Mouse (Mus musculus): ENCODE measurements around the gene Gm2115. TPM values are rescaled to one million over a fixed set of nuclear protein-coding genes. Genes with fewer than 3 reads are reported as not detected.

Gm2115 gene
- polyA plus RNA-seq, 1 experiment, result 0.51 TPM

GRCm38 (mm10) chr7:84596633-84597032 lies 67.9 kb downstream of the Gm2115 start:
- no peak for TF ChIP-seq EP300 (IDR thresholded peaks at IDR 0.05; ENCODE audit: insufficient read depth, low read depth, low read length)
- no peak for TF ChIP-seq POLR2A (IDR thresholded peaks at IDR 0.05; ENCODE audit: insufficient read depth, low read length)
- TF ChIP-seq CTCF (IDR thresholded peaks at IDR 0.05; ENCODE audit: low read depth, low read length), result no peak
- H3K4me3 ChIP-seq (ENCODE audit: low read depth, low read length), result no peak overlapping the region

GRCm38 (mm10) chr7:84600631-84601030 lies 71.9 kb downstream of the Gm2115 start:
- no peak overlapping the region for H3K4me3 ChIP-seq (ENCODE audit: low read depth, low read length)
- H3K9me3 ChIP-seq (replicated peaks; ENCODE audit: control insufficient read depth, insufficient read depth, low read length, poor library complexity, severe bottlenecking), result no peaks in the 10 kb centered on the region
- no peak overlapping the region for H3K27ac ChIP-seq (ENCODE audit: insufficient read depth, low read length)
- H3K4me1 ChIP-seq (ENCODE audit: control insufficient read depth, insufficient read depth, low read length), result no peaks in the 10 kb centered on the region
- TF ChIP-seq EP300 (IDR thresholded peaks at IDR 0.05; ENCODE audit: insufficient read depth, low read depth, low read length), result no peak
- TF ChIP-seq CTCF (IDR thresholded peaks at IDR 0.05; ENCODE audit: low read depth, low read length), result no peak
- TF ChIP-seq POLR2A (IDR thresholded peaks at IDR 0.05; ENCODE audit: insufficient read depth, low read length), result no peak
- H3K27me3 ChIP-seq (ENCODE audit: control insufficient read depth, insufficient read depth, low read length, poor library complexity, severe bottlenecking), result no peaks in the 10 kb centered on the region
- no peaks in the 10 kb centered on the region for H3K36me3 ChIP-seq (ENCODE audit: control insufficient read depth, insufficient read depth, low read length, poor library complexity, severe bottlenecking)
- no peak overlapping the region for H3K9ac ChIP-seq (ENCODE audit: low read depth, poor library complexity, severe bottlenecking)

More at GRCm38 (mm10) chr7:84596633-84597032, 67.9 kb downstream of the Gm2115 start:
- Histone ChIP-seq H3K4me1 (ENCODE audit: control insufficient read depth, insufficient read depth, low read length) (no peaks in the 10 kb centered on the region), H3K36me3 (ENCODE audit: control insufficient read depth, insufficient read depth, low read length, poor library complexity, severe bottlenecking) (no peaks in the 10 kb centered on the region), H3K27ac (ENCODE audit: insufficient read depth, low read length) (no peak overlapping the region), H3K9me3 (replicated peaks; ENCODE audit: control insufficient read depth, insufficient read depth, low read length, poor library complexity, severe bottlenecking) (no peaks in the 10 kb centered on the region), H3K27me3 (ENCODE audit: control insufficient read depth, insufficient read depth, low read length, poor library complexity, severe bottlenecking) (no peaks in the 10 kb centered on the region), H3K9ac (ENCODE audit: low read depth, poor library complexity, severe bottlenecking) (no peak overlapping the region)

- no peak for TF ChIP-seq CTCF (IDR thresholded peaks at IDR 0.05; ENCODE audit: low read depth, low read length)
- no peak for TF ChIP-seq POLR2A (IDR thresholded peaks at IDR 0.05; ENCODE audit: insufficient read depth, low read length)
- TF ChIP-seq EP300 (IDR thresholded peaks at IDR 0.05; ENCODE audit: insufficient read depth, low read depth, low read length), result no peak
Measured at GRCm38 (mm10) chr7:84601331-84601730, 72.6 kb downstream of the Gm2115 start.

GRCm38 (mm10) chr7:84604501-84604900 lies 75.7 kb downstream of the Gm2115 start:
- TF ChIP-seq POLR2A (IDR thresholded peaks at IDR 0.05; ENCODE audit: insufficient read depth, low read length) (no peak), EP300 (IDR thresholded peaks at IDR 0.05; ENCODE audit: insufficient read depth, low read depth, low read length) (no peak), CTCF (IDR thresholded peaks at IDR 0.05; ENCODE audit: low read depth, low read length) (no peak)
- H3K4me1 ChIP-seq (ENCODE audit: control insufficient read depth, insufficient read depth, low read length), result no peaks in the 10 kb centered on the region
- H3K9me3 ChIP-seq (replicated peaks; ENCODE audit: control insufficient read depth, insufficient read depth, low read length, poor library complexity, severe bottlenecking), result no peaks in the 10 kb centered on the region
- H3K9ac ChIP-seq (ENCODE audit: low read depth, poor library complexity, severe bottlenecking), result no peak overlapping the region
- no peak overlapping the region for H3K4me3 ChIP-seq (ENCODE audit: low read depth, low read length)
- H3K36me3 ChIP-seq (ENCODE audit: control insufficient read depth, insufficient read depth, low read length, poor library complexity, severe bottlenecking), result no peaks in the 10 kb centered on the region
- H3K27me3 ChIP-seq (ENCODE audit: control insufficient read depth, insufficient read depth, low read length, poor library complexity, severe bottlenecking), result no peaks in the 10 kb centered on the region
- H3K27ac ChIP-seq (ENCODE audit: insufficient read depth, low read length), result no peak overlapping the region

More at GRCm38 (mm10) chr7:84601331-84601730, 72.6 kb downstream of the Gm2115 start:
- H3K27me3 ChIP-seq (ENCODE audit: control insufficient read depth, insufficient read depth, low read length, poor library complexity, severe bottlenecking), result no peaks in the 10 kb centered on the region
- H3K27ac ChIP-seq (ENCODE audit: insufficient read depth, low read length), result no peak overlapping the region
- H3K4me3 ChIP-seq (ENCODE audit: low read depth, low read length), result no peak overlapping the region
- no peaks in the 10 kb centered on the region for H3K36me3 ChIP-seq (ENCODE audit: control insufficient read depth, insufficient read depth, low read length, poor library complexity, severe bottlenecking)
- H3K4me1 ChIP-seq (ENCODE audit: control insufficient read depth, insufficient read depth, low read length), result no peaks in the 10 kb centered on the region
- H3K9me3 ChIP-seq (replicated peaks; ENCODE audit: control insufficient read depth, insufficient read depth, low read length, poor library complexity, severe bottlenecking), result no peaks in the 10 kb centered on the region
- H3K9ac ChIP-seq (ENCODE audit: low read depth, poor library complexity, severe bottlenecking), result no peak overlapping the region

- H3K27ac ChIP-seq (ENCODE audit: insufficient read depth, low read length), result peak overlapping the region; percentile 47; the same call in 1 of the 2 replicates
- H3K4me1 ChIP-seq (ENCODE audit: control insufficient read depth, insufficient read depth, low read length), result no peaks in the 10 kb centered on the region
- TF ChIP-seq EP300 (IDR thresholded peaks at IDR 0.05; ENCODE audit: insufficient read depth, low read depth, low read length) (no peak), POLR2A (IDR thresholded peaks at IDR 0.05; ENCODE audit: insufficient read depth, low read length) (no peak), CTCF (IDR thresholded peaks at IDR 0.05; ENCODE audit: low read depth, low read length) (no peak)
Measured at GRCm38 (mm10) chr7:84605033-84605687, 76.4 kb downstream of the Gm2115 start.

GRCm38 (mm10) chr7:84605704-84606292 lies 77.0 kb downstream of the Gm2115 start:
- Histone ChIP-seq H3K27ac (ENCODE audit: insufficient read depth, low read length) (peak overlapping the region; percentile 82), H3K9me3 (replicated peaks; ENCODE audit: control insufficient read depth, insufficient read depth, low read length, poor library complexity, severe bottlenecking) (no peaks in the 10 kb centered on the region), H3K27me3 (ENCODE audit: control insufficient read depth, insufficient read depth, low read length, poor library complexity, severe bottlenecking) (no peaks in the 10 kb centered on the region), H3K4me3 (ENCODE audit: low read depth, low read length) (peak overlapping the region; percentile 95), H3K9ac (ENCODE audit: low read depth, poor library complexity, severe bottlenecking) (peak overlapping the region; percentile 71), H3K4me1 (ENCODE audit: control insufficient read depth, insufficient read depth, low read length) (no peaks in the 10 kb centered on the region), H3K36me3 (ENCODE audit: control insufficient read depth, insufficient read depth, low read length, poor library complexity, severe bottlenecking) (no peaks in the 10 kb centered on the region)
- TF ChIP-seq CTCF (IDR thresholded peaks at IDR 0.05; ENCODE audit: low read depth, low read length), result no peak
- no peak for TF ChIP-seq EP300 (IDR thresholded peaks at IDR 0.05; ENCODE audit: insufficient read depth, low read depth, low read length)
- no peak for TF ChIP-seq POLR2A (IDR thresholded peaks at IDR 0.05; ENCODE audit: insufficient read depth, low read length)

More at GRCm38 (mm10) chr7:84605033-84605687, 76.4 kb downstream of the Gm2115 start:
- Histone ChIP-seq H3K27me3 (ENCODE audit: control insufficient read depth, insufficient read depth, low read length, poor library complexity, severe bottlenecking) (no peaks in the 10 kb centered on the region), H3K36me3 (ENCODE audit: control insufficient read depth, insufficient read depth, low read length, poor library complexity, severe bottlenecking) (no peaks in the 10 kb centered on the region), H3K9me3 (replicated peaks; ENCODE audit: control insufficient read depth, insufficient read depth, low read length, poor library complexity, severe bottlenecking) (no peaks in the 10 kb centered on the region), H3K4me3 (ENCODE audit: low read depth, low read length) (peak overlapping the region; percentile 95), H3K9ac (ENCODE audit: low read depth, poor library complexity, severe bottlenecking) (peak overlapping the region; percentile 71)

All from ES-Bruce4 (cell line).